Mouse (Mus musculus): Measurements from ENCODE around the gene Cacna1c.
A peak's percentile ranks its signal among the peaks of the same experiment; 100 is the strongest.

Gene Cacna1c

GRCm38 (mm10) chr6:118864696-118865620 is 331.3 kb downstream of the Cacna1c start:
- no peak for DNase-seq (ENCODE audit: low spot score in 2 of 2)

DNA sequence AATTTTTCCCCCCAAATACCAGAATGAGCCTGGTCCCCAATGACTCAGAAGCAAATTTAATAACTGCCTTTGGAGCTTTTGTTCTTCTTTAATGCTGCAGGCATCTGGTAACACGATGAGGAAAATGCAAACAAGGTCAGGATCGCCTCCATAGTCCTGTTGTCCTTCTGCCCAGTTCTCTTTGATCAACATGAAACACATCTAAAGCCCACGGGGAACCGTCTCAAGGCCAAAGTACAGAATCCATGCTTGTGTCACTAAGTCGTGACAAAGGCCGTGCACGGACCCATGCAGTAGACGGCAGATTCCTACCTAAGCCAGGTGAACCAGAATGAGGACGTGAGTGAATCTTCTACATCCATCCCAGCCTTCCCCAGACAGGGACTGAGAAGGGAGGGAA is 333.5 kb downstream of the Cacna1c start:
- DNase-seq (ENCODE audit: low spot score in 2 of 2): no peak

- no peak for DNase-seq (ENCODE audit: low spot score in 2 of 2)
Observed at GRCm38 (mm10) chr6:118862091-118862490, 334.1 kb downstream of the Cacna1c start.

DNA sequence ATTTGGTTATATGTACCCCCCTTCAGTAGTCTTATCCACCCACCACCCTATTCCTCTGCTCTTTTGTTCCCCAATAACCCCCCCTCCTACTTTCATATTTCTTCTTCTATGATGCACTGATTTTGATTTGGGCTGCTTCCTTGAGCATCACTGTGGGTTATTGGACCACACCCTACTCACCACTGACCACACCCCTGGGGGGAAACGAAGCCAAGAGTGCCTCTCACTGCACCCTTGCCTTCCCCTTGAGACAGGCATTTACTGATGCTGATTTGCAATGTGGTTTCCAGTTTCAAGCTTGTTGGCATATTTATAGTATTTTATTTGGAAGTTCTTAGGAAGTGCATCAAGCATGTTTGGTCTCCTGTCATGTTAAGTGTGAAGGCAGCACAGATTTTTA is 337.8 kb downstream of the Cacna1c start:
- no peak for DNase-seq (ENCODE audit: low spot score in 2 of 2)

DNA sequence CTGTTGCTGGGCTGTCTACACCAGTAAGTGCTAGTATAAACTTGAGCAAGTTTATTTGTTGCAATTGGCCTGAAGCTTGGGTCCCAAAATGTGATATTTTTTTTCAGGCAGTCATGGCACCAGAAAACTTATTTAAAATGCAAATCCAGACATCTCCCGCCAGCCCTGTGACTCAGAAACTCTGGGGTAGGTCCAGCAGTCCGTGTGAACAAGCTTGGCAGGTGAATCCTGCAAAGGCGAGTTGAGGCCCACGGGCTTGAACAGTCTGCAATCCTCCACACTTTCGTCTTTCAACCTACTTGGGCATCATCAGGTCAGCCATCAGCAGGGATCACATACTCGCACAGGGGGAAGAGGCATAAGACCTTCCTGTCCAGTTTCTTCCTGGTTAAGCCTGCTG is 344.1 kb downstream of the Cacna1c start:
- DNase-seq (ENCODE audit: low spot score in 2 of 2): no peak

DNA sequence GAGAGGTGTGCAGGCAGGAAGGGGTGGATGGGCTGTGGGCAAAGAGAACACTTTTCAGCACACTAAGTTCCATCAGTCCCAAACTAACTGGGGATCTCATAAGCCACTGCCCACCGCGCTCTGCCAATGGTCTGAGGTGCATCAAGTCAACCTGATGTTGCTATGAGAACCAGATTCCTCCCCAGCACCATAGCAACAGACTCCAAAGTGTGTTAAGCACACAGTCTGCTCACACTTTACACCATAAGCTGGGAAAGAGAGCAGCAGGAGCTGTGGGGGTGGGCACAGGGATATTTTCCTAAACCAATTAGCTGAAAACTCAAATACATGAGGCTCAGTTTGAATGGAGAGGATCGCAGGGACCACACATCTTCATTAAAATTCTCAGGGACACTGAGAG is 345.1 kb downstream of the Cacna1c start:
- peak; percentile 39 to 55 for DNase-seq (ENCODE audit: low spot score in 2 of 2)

GRCm38 (mm10) chr6:118848640-118849039 is 347.6 kb downstream of the Cacna1c start:
- no peak for DNase-seq (ENCODE audit: low spot score in 2 of 2)

GRCm38 (mm10) chr6:118847751-118848150 is 348.5 kb downstream of the Cacna1c start:
- DNase-seq (ENCODE audit: low spot score in 2 of 2): no peak

DNA sequence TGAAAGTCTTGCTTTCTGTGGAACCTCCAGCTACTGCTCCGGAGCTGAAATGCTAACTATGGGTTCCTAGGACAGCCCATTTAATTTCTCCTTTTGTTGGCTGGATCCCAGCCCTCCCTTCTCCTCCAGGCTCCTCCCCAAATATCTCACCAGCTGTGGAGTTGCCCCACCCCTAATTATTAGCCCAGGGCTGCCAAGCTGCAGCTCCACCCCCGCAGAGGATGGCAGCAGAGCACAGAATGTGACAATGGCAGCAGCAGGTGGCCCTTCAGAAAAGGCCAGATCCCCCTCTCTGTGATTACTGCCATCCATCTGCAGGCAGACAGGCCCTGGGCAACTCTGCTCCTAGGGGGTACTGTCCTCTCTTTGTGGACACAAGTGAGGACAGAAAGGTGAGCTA is 350.4 kb downstream of the Cacna1c start:
- no peak for DNase-seq (ENCODE audit: low spot score in 2 of 2)

- no peak for DNase-seq (ENCODE audit: low spot score in 2 of 2)
Observed at GRCm38 (mm10) chr6:118845180-118845579, 351.0 kb downstream of the Cacna1c start.

GRCm38 (mm10) chr6:118843566-118843965 is 352.7 kb downstream of the Cacna1c start:
- no peak for DNase-seq (ENCODE audit: low spot score in 2 of 2)

DNA sequence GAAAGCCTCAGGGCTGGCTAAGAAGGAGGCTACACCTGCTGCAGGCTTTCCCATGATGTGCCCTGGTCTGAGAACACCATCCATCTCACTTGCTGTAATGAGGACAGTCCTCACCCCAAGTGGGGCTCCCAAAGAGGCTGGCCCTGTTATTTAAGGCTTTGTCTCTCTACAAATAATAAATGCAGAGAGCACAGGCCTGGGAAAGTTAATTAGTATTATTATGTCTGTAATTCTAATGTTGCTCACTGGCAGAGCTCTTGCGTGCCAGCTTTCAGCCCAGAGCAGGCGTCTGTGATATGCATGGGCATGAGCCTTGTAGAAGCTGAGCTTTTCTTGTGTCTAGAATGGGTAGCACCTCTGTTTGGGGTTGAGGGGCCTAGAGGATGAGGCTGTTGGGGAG is 354.3 kb downstream of the Cacna1c start:
- DNase-seq (ENCODE audit: low spot score in 2 of 2): no peak

GRCm38 (mm10) chr6:118838919-118839915 is 357.0 kb downstream of the Cacna1c start:
- no peak for DNase-seq (ENCODE audit: low spot score in 2 of 2)

GRCm38 (mm10) chr6:118836693-118837092 is 359.5 kb downstream of the Cacna1c start:
- DNase-seq (ENCODE audit: low spot score in 2 of 2): no peak

- DNase-seq (ENCODE audit: low spot score in 2 of 2): no peak
Observed at GRCm38 (mm10) chr6:118834046-118834445, 362.2 kb downstream of the Cacna1c start.

DNA sequence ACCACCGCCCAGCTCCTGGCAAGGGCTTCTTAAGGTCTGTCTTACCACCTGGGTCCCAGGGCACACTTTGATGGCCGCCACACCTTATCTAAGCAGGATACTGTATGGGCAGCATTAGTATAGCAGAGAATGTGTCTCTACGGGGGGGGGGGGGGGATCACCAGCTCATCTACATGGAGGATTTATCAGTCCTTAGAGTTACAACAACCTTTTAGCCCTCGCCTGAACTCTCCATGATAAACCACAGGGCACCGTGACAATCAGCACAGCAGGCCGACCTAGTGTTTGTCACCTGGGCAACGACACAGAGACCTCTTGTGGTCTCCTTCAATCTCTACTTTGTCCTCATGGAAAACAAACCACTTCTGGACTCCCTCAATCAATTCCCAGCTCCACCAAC is 363.2 kb downstream of the Cacna1c start:
- DNase-seq (ENCODE audit: low spot score in 2 of 2): no peak

DNA sequence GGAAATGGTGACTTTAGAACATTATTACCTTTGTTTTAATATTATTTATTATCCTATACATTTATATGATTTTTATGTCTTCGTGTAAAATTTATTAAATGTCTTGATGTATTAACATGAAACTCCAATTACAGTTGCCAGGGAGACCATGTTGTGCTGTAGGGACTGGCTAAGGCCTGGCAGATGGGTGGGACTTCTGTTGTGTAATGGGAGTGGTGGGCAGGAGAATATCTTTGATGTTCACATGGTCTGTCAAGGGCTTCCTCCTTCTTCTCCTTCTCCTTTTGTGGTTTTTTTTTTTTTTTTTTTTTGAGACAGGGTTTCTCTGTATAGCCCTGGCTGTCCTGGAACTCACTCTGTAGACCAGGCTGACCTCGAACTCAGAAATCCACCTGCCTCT is 363.6 kb downstream of the Cacna1c start:
- DNase-seq (ENCODE audit: low spot score in 2 of 2): no peak

GRCm38 (mm10) chr6:118830851-118831250 is 365.4 kb downstream of the Cacna1c start:
- DNase-seq (ENCODE audit: low spot score in 2 of 2): no peak

- DNase-seq (ENCODE audit: low spot score in 2 of 2): no peak
Observed at GRCm38 (mm10) chr6:118828187-118828586, 368.0 kb downstream of the Cacna1c start.

GRCm38 (mm10) chr6:118827560-118827959 is 368.7 kb downstream of the Cacna1c start:
- DNase-seq (ENCODE audit: low spot score in 2 of 2): no peak

- no peak for DNase-seq (ENCODE audit: low spot score in 2 of 2)
Observed at GRCm38 (mm10) chr6:118825400-118825871, 370.8 kb downstream of the Cacna1c start.

GRCm38 (mm10) chr6:118821536-118821935 is 374.7 kb downstream of the Cacna1c start:
- no peak for DNase-seq (ENCODE audit: low spot score in 2 of 2)
